Mouse (Mus musculus) limb, embryonic 14.5 days (tissue): ENCODE results near the gene Lsamp. TPM values are rescaled to one million over a fixed set of nuclear protein-coding genes. Genes with fewer than 3 reads are reported as not detected.
A peak's percentile ranks its signal among the peaks of the same experiment; 100 is the strongest.

Experiments used
- ATAC-seq: fragments of 200-750 bp; cut with Nextera tagmentation; 2 replicates; pipeline ENCODE4 v1.8.0; 2017; ENCODE audit warnings: low read depth, moderate number of reproducible peaks, moderate TSS enrichment; ENCODE audit not compliant: low FRiP score
- DNase-seq: peaks from one replicate; pipeline ENCODE4 v3.0.0-alpha.2; 2015; ENCODE audit warnings: low spot score
- H3K27ac ChIP-seq: fragments of 300-500 bp; sonication (generic); replicated peaks from 2 replicates; pipeline ENCODE4 v1.5.1; 2014; ENCODE audit warnings: low read depth, mild to moderate bottlenecking, low read length, moderate library complexity, mixed read lengths
- H3K27me3 ChIP-seq: fragments of 300-500 bp; sonication (generic); 2 replicates; pipeline ENCODE4 v1.6.1; 2014; ENCODE audit warnings: low read length, mixed read lengths; ENCODE audit not compliant: control insufficient read depth, insufficient read depth
- H3K36me3 ChIP-seq: fragments of 300-500 bp; sonication (generic); 2 replicates; pipeline ENCODE4 v1.6.1; 2014; ENCODE audit warnings: mild to moderate bottlenecking, low read length, moderate library complexity, mixed read lengths; ENCODE audit not compliant: control insufficient read depth, insufficient read depth
- H3K4me1 ChIP-seq: fragments of 300-500 bp; sonication (generic); 2 replicates; pipeline ENCODE4 v1.6.1; 2014; ENCODE audit warnings: antibody characterized with exemption, low read length, mixed read lengths; ENCODE audit not compliant: control insufficient read depth, insufficient read depth
- H3K4me2 ChIP-seq: fragments of 300-500 bp; sonication (generic); replicated peaks from 2 replicates; pipeline ENCODE4 v1.6.1; 2014; ENCODE audit warnings: low read depth, mild to moderate bottlenecking, low read length, moderate library complexity; ENCODE audit not compliant: severe bottlenecking
- H3K4me3 ChIP-seq: fragments of 300-500 bp; sonication (generic); replicated peaks from 2 replicates; pipeline ENCODE4 v1.5.1; 2014; ENCODE audit warnings: low read length
- H3K9ac ChIP-seq: fragments of 300-500 bp; sonication (generic); 2 replicates; pipeline ENCODE4 v1.6.1; 2014; ENCODE audit warnings: mild to moderate bottlenecking, low read depth, low read length, moderate library complexity; ENCODE audit not compliant: severe bottlenecking
- H3K9me3 ChIP-seq: fragments of 300-500 bp; sonication (generic); 2 replicates; pipeline ENCODE4 v1.6.1; 2016; ENCODE audit warnings: low read length; ENCODE audit not compliant: control insufficient read depth
- POLR2A ChIP-seq: fragments of 200-500 bp; IDR thresholded peaks from 2 replicates; pipeline ENCODE4 v1.8.0; 2012; ENCODE audit warnings: inconsistent platforms, mild to moderate bottlenecking, moderate library complexity, borderline replicate concordance; ENCODE audit not compliant: insufficient read depth, insufficient read length; ENCODE audit errors: extremely low read depth
- WGBS: fragments of 180-500 bp; shearing (Covaris S2); extraction: QIAGEN DNeasy Blood & Tissue Kit; methylation state at CpG from one replicate; pipeline ENCODE4 v1.1.7; 2014; 5-methylcytosine and 5-hydroxymethylcytosine counted together
- polyA plus RNA-seq, 2 experiments: library from polyadenylated mRNA; depleted of rRNA in 1 of 2; stranded (reverse) in 1 of 2; unstranded in 1 of 2; fragments of >200 nt; fragmentation: Nextera tagmentation in 1 of 2; extraction: Ambion mirVana in 1 of 2; gene quantifications; 2 replicates each; pipeline versions ENCODE4 v1.2.1 to v1.2.3; 2012 to 2014

Gene Lsamp
- polyA plus RNA-seq, 2 experiments: 5.3 to 11.8 TPM

GRCm38 (mm10) chr16:41871917-41872593, 1887.9 kb downstream of the Lsamp start:
- ATAC-seq: no peak
- H3K4me1 ChIP-seq: no peaks in the 10 kb centered on the region
- 87% methylated on average over 6 of the region's 6 CpGs for WGBS
- H3K27ac ChIP-seq: no peak overlapping the region
- no peak overlapping the region for H3K9ac ChIP-seq
- no peak overlapping the region for H3K4me2 ChIP-seq
- H3K9me3 ChIP-seq: no peaks in the 10 kb centered on the region
- no peak for DNase-seq
- no peak for TF ChIP-seq POLR2A
- no peak overlapping the region for H3K4me3 ChIP-seq
- no peaks in the 10 kb centered on the region for H3K27me3 ChIP-seq
- no peaks in the 10 kb centered on the region for H3K36me3 ChIP-seq

GRCm38 (mm10) chr16:41888546-41889165, 1904.5 kb downstream of the Lsamp start:
- no peak for TF ChIP-seq POLR2A
- WGBS: 88% methylated on average over 16 of the region's 16 CpGs

GRCm38 (mm10) chr16:41900783-41901182, 1916.6 kb downstream of the Lsamp start:
- H3K9ac ChIP-seq: no peak overlapping the region
- ATAC-seq: no peak
- H3K4me1 ChIP-seq: no peaks in the 10 kb centered on the region
- H3K27ac ChIP-seq: no peak overlapping the region
- WGBS: 51% methylated on average over 2 of the region's 2 CpGs
- no peak overlapping the region for H3K4me2 ChIP-seq
- no peaks in the 10 kb centered on the region for H3K9me3 ChIP-seq
- TF ChIP-seq POLR2A: no peak
- no peak overlapping the region for H3K4me3 ChIP-seq
- H3K36me3 ChIP-seq: no peaks in the 10 kb centered on the region
- no peaks in the 10 kb centered on the region for H3K27me3 ChIP-seq
- DNase-seq: no peak

More at GRCm38 (mm10) chr16:41888546-41889165, 1904.5 kb downstream of the Lsamp start:
- ATAC-seq (no peak), DNase-seq (peak; percentile 22)
- H3K4me2 ChIP-seq: no peak overlapping the region
- no peak overlapping the region for H3K9ac ChIP-seq
- no peaks in the 10 kb centered on the region for H3K36me3 ChIP-seq
- no peaks in the 10 kb centered on the region for H3K4me1 ChIP-seq
- no peak overlapping the region for H3K27ac ChIP-seq
- no peaks in the 10 kb centered on the region for H3K27me3 ChIP-seq
- H3K4me3 ChIP-seq: no peak overlapping the region
- no peaks in the 10 kb centered on the region for H3K9me3 ChIP-seq

GRCm38 (mm10) chr16:41903654-41904053, 1919.5 kb downstream of the Lsamp start:
- Histone ChIP-seq H3K9me3 (no peaks in the 10 kb centered on the region), H3K4me3 (no peak overlapping the region), H3K27me3 (no peaks in the 10 kb centered on the region), H3K4me2 (no peak overlapping the region), H3K36me3 (no peaks in the 10 kb centered on the region), H3K27ac (no peak overlapping the region), H3K4me1 (no peaks in the 10 kb centered on the region), H3K9ac (no peak overlapping the region)
- ATAC-seq (no peak), DNase-seq (no peak)
- WGBS: 62% methylated on average over 3 of the region's 3 CpGs
- no peak for TF ChIP-seq POLR2A

GRCm38 (mm10) chr16:41912584-41913193, 1928.5 kb downstream of the Lsamp start:
- WGBS: 65% methylated on average over 4 of the region's 4 CpGs
- DNase-seq (no peak), ATAC-seq (no peak)
- H3K9me3 ChIP-seq: no peaks in the 10 kb centered on the region
- H3K4me2 ChIP-seq: no peak overlapping the region
- H3K27ac ChIP-seq: no peak overlapping the region
- H3K9ac ChIP-seq: no peak overlapping the region
- H3K36me3 ChIP-seq: no peaks in the 10 kb centered on the region
- no peaks in the 10 kb centered on the region for H3K27me3 ChIP-seq
- no peak for TF ChIP-seq POLR2A
- H3K4me3 ChIP-seq: no peak overlapping the region
- H3K4me1 ChIP-seq: peaks cover 12% of the 10 kb centered on the region
